Mouse (Mus musculus): ENCODE results near the gene Casp6. TPM values are rescaled to one million over a fixed set of nuclear protein-coding genes. Genes with fewer than 3 reads are reported as not detected.

Casp6 gene
- polyA plus RNA-seq, 1 experiment from 2014 or later: 53.2 TPM

Other genes starting within 250 kb of the Casp6 start
- gene Egf, start 146.1 kb upstream of the Casp6 start, polyA plus RNA-seq (2016; fragmentation: Nextera tagmentation; extraction: Ambion mirVana): 1.8 and 1.9 TPM in 2 replicates
- gene Lrit3, start 97.4 kb upstream of the Casp6 start, polyA plus RNA-seq (2016; fragmentation: Nextera tagmentation; extraction: Ambion mirVana): not detected in 2 replicates
- gene Rrh, start 78.8 kb upstream of the Casp6 start, polyA plus RNA-seq (2016; fragmentation: Nextera tagmentation; extraction: Ambion mirVana): 0.13 TPM in 1 of 2 replicates, not detected in the other
- gene Gar1, start 70.0 kb upstream of the Casp6 start, polyA plus RNA-seq (2016; fragmentation: Nextera tagmentation; extraction: Ambion mirVana): 86.9 and 88.4 TPM in 2 replicates
- gene Cfi, start 65.5 kb upstream of the Casp6 start, polyA plus RNA-seq (2016; fragmentation: Nextera tagmentation; extraction: Ambion mirVana): 0.22 and 0.32 TPM in 2 replicates
- 22.6 and 24.4 TPM in 2 replicates for gene Pla2g12a, start 22.8 kb upstream of the Casp6 start, polyA plus RNA-seq (2016; fragmentation: Nextera tagmentation; extraction: Ambion mirVana)
- 2.0 and 2.6 TPM in 2 replicates for gene Mcub, start 68.8 kb downstream of the Casp6 start, polyA plus RNA-seq (2016; fragmentation: Nextera tagmentation; extraction: Ambion mirVana)
- gene Sec24b, start 160.1 kb downstream of the Casp6 start, polyA plus RNA-seq (2016; fragmentation: Nextera tagmentation; extraction: Ambion mirVana): 33.0 and 35.0 TPM in 2 replicates
- 5.4 and 6.2 TPM in 2 replicates for gene Col25a1, start 230.1 kb downstream of the Casp6 start, polyA plus RNA-seq (2016; fragmentation: Nextera tagmentation; extraction: Ambion mirVana)